Mouse (Mus musculus): ENCODE data around the gene Plau. TPM values are rescaled to one million over a fixed set of nuclear protein-coding genes. Genes with fewer than 3 reads are reported as not detected.

Plau gene
- total RNA-seq, 2 experiments from 2014 or later, result 1.6 TPM; not detected in 1

DNA sequence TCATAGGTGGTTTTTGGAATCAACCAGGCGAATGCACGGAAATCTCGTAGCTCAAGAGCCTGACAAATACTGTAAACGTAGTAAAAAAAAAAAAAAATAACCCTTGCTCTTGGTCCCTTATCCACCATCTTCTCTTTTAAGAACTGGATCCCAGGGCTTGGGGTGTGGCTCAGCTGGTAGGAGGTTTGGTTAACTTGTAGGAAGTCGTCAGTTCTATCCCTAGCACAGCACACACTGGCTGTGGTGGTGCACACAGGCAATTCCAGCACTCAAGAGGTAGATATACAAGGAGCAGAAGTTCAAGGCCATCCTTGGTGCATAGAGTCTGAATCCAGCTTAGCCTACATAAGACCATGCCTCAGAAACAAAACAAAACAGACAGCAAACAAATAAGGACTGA, 48.2 kb downstream of the Plau start:
- 0 out of 2 replicates have a peak, but pooled peaks have one; percentile 42 for ATAC-seq (replicated peaks; ENCODE audit: low FRiP score, poor library complexity, severe bottlenecking)

DNA sequence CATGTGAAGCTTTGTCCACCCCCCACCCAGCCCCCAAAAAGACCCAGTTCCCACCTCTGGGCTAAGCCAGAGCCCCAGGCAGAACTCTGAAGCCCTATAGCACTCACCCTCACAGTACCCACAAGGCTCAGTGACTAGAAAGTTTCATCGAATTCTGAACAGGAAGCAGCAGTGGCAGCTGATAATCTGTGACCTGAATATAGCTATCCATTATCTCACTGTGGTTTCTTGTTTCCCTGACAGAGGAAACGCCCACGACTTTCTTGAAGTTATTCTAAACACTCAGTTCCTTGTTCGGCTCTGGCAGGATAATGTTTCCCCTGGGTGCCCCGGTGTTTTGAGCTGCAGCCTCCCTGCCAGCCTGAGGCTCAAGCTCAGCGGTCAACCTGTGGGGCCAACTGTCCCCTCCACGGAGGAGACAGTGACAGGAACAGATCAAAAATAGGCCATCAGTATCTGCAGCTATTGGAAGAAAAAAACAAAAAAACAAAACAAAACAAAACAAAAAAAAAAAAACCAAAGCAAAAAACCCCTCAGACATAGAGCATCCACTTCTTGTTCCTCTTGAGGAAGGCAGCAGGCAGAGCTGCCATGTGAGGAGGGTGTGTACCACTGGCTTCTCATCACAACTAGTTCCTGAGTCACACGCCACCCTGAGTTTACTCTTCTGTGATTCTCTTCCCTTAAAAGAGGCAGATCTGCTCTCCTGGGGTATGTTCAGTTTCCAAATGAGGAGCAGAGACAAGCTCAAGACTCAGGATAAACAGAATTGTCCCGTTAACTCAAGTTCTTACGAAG, 48.8 kb downstream of the Plau start:
- ATAC-seq (replicated peaks; ENCODE audit: low FRiP score, poor library complexity, severe bottlenecking), result no peak

GRCm38 (mm10) chr14:20886266-20886665, 49.8 kb downstream of the Plau start:
- no peak for ATAC-seq (replicated peaks; ENCODE audit: low FRiP score, poor library complexity, severe bottlenecking)

GRCm38 (mm10) chr14:20887541-20888085, 51.2 kb downstream of the Plau start:
- ATAC-seq (replicated peaks; ENCODE audit: low FRiP score, poor library complexity, severe bottlenecking), result no peak

DNA sequence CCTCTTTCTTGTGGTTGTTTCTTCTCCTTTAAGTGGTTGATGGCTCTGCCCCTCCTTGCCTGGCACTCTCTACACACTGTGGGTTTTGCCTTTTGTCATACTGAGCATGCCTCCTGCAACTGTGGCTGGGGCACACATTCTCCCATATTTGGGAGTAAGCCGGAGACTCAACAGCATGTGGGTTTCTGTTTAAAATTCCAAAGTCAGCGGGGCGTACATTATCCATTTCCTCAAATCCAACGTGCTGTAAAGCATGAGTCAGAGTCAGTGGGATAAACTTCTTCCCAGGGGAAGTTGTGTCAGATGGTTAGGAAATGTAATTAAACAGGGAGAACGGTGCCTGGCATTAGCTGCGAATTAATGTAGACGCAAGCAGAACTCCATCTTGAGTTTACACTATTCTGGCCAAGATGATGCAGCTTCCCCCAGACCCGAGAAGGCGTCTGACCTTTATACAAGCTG, 55.5 kb downstream of the Plau start:
- no peak for ATAC-seq (replicated peaks; ENCODE audit: low FRiP score, poor library complexity, severe bottlenecking)

Other genes with a start within 250 kb of the Plau start
- gene Usp54, start 195.6 kb upstream of the Plau start, total RNA-seq (2015; ENCODE audit: low replicate concordance), result 4.0 and 8.4 TPM in 2 replicates
- gene Usp54, start 195.6 kb upstream of the Plau start, total RNA-seq (2017; ENCODE audit: low replicate concordance), result 4.7 and 5.5 TPM in 2 replicates
- gene Myoz1, start 180.1 kb upstream of the Plau start, total RNA-seq (2015; ENCODE audit: low replicate concordance), result not detected in 2 replicates
- gene Myoz1, start 180.1 kb upstream of the Plau start, total RNA-seq (2017; ENCODE audit: low replicate concordance), result not detected in 2 replicates
- gene Synpo2l, start 168.3 kb upstream of the Plau start, total RNA-seq (2015; ENCODE audit: low replicate concordance), result not detected in 2 replicates
- not detected in 2 replicates for gene Synpo2l, start 168.3 kb upstream of the Plau start, total RNA-seq (2017; ENCODE audit: low replicate concordance)
- 53.3 and 56.2 TPM in 2 replicates for gene Sec24c, start 162.4 kb upstream of the Plau start, total RNA-seq (2015; ENCODE audit: low replicate concordance)
- gene Sec24c, start 162.4 kb upstream of the Plau start, total RNA-seq (2017; ENCODE audit: low replicate concordance), result 34.0 and 80.6 TPM in 2 replicates
- gene Fut11, start 141.7 kb upstream of the Plau start, total RNA-seq (2015; ENCODE audit: low replicate concordance), result 5.9 and 10.1 TPM in 2 replicates
- gene Fut11, start 141.7 kb upstream of the Plau start, total RNA-seq (2017; ENCODE audit: low replicate concordance), result 6.0 and 10.7 TPM in 2 replicates
- gene Chchd1, start 133.7 kb upstream of the Plau start, total RNA-seq (2015; ENCODE audit: low replicate concordance), result 61.6 and 64.1 TPM in 2 replicates
- 14.1 and 65.5 TPM in 2 replicates for gene Chchd1, start 133.7 kb upstream of the Plau start, total RNA-seq (2017; ENCODE audit: low replicate concordance)
- gene Zswim8, start 129.1 kb upstream of the Plau start, total RNA-seq (2015; ENCODE audit: low replicate concordance), result 59.5 and 62.5 TPM in 2 replicates
- gene Zswim8, start 129.1 kb upstream of the Plau start, total RNA-seq (2017; ENCODE audit: low replicate concordance), result 29.8 and 30.5 TPM in 2 replicates
- 81.8 and 146 TPM in 2 replicates for gene Ndst2, start 102.1 kb upstream of the Plau start, total RNA-seq (2015; ENCODE audit: low replicate concordance)
- 27.3 and 33.1 TPM in 2 replicates for gene Ndst2, start 102.1 kb upstream of the Plau start, total RNA-seq (2017; ENCODE audit: low replicate concordance)
- 6.7 and 7.2 TPM in 2 replicates for gene Camk2g, start 42.6 kb upstream of the Plau start, total RNA-seq (2015; ENCODE audit: low replicate concordance)
- 3.6 and 6.9 TPM in 2 replicates for gene Camk2g, start 42.6 kb upstream of the Plau start, total RNA-seq (2017; ENCODE audit: low replicate concordance)
- 37.5 and 45.3 TPM in 2 replicates for gene Vcl, start 92.7 kb downstream of the Plau start, total RNA-seq (2015; ENCODE audit: low replicate concordance)
- gene Vcl, start 92.7 kb downstream of the Plau start, total RNA-seq (2017; ENCODE audit: low replicate concordance), result 32.4 and 38.9 TPM in 2 replicates
- 9.7 and 18.4 TPM in 2 replicates for gene Ap3m1, start 215.8 kb downstream of the Plau start, total RNA-seq (2015; ENCODE audit: low replicate concordance)
- gene Ap3m1, start 215.8 kb downstream of the Plau start, total RNA-seq (2017; ENCODE audit: low replicate concordance), result 34.5 and 53.3 TPM in 2 replicates
- gene Adk, start 215.9 kb downstream of the Plau start, total RNA-seq (2015; ENCODE audit: low replicate concordance), result 28.1 and 67.1 TPM in 2 replicates
- 31.3 and 66.4 TPM in 2 replicates for gene Adk, start 215.9 kb downstream of the Plau start, total RNA-seq (2017; ENCODE audit: low replicate concordance)